Mouse (Mus musculus): ENCODE data around the gene Atg9a. TPM values are rescaled to one million over a fixed set of nuclear protein-coding genes. Genes with fewer than 3 reads are reported as not detected.

Gene Atg9a
- polyA plus RNA-seq, 1 experiment = 13.6 TPM

GRCm38 (mm10) chr1:75133421-75134207, 58.4 kb downstream of the Atg9a start, which contains the start of gene Slc23a3:
Gene Slc23a3 (minus strand): TSS chr1:75133890.
- no peak within 1 kb of the TSS for H3K27ac ChIP-seq (replicated peaks; ENCODE audit: low read depth, low read length)
- no peak within 1 kb of the TSS for H3K4me3 ChIP-seq (ENCODE audit: insufficient read depth, low read depth, low read length)
- H3K4me1 ChIP-seq (ENCODE audit: control insufficient read depth, insufficient read depth, insufficient read length, low read length) = no peaks in the 10 kb centered on the region

Other genes with a start within 250 kb of the Atg9a start
- gene Ihh, start 240.5 kb downstream of the Atg9a start, polyA plus RNA-seq (2012; ENCODE audit: insufficient read depth, insufficient read length, missing spikeins) = not detected in 2 replicates
- 7.3 and 8.2 TPM in 2 replicates for gene Nhej1, start 67.0 kb downstream of the Atg9a start, polyA plus RNA-seq (2012; ENCODE audit: insufficient read depth, insufficient read length, missing spikeins)
- not detected in 2 replicates for gene Slc23a3, start 58.3 kb downstream of the Atg9a start, polyA plus RNA-seq (2012; ENCODE audit: insufficient read depth, insufficient read length, missing spikeins)
- gene Cnppd1, start 49.5 kb downstream of the Atg9a start, polyA plus RNA-seq (2012; ENCODE audit: insufficient read depth, insufficient read length, missing spikeins) = 15.2 and 16.4 TPM in 2 replicates
- 30.7 and 39.4 TPM in 2 replicates for gene Retreg2, start 49.4 kb downstream of the Atg9a start, polyA plus RNA-seq (2012; ENCODE audit: insufficient read depth, insufficient read length, missing spikeins)
- gene Zfand2b, start 23.6 kb downstream of the Atg9a start, polyA plus RNA-seq (2012; ENCODE audit: insufficient read depth, insufficient read length, missing spikeins) = 15.2 and 21.5 TPM in 2 replicates
- 17.8 and 28.8 TPM in 2 replicates for gene Abcb6, start 11.8 kb downstream of the Atg9a start, polyA plus RNA-seq (2012; ENCODE audit: insufficient read depth, insufficient read length, missing spikeins)
- gene Ankzf1, start within 50 bp of the Atg9a start, polyA plus RNA-seq (2012; ENCODE audit: insufficient read depth, insufficient read length, missing spikeins) = 3.6 and 7.0 TPM in 2 replicates
- gene Glb1l, start 18.6 kb upstream of the Atg9a start, polyA plus RNA-seq (2012; ENCODE audit: insufficient read depth, insufficient read length, missing spikeins) = 5.3 and 6.3 TPM in 2 replicates
- 44.0 and 60.2 TPM in 2 replicates for gene Stk16, start 18.6 kb upstream of the Atg9a start, polyA plus RNA-seq (2012; ENCODE audit: insufficient read depth, insufficient read length, missing spikeins)
- 78.7 and 108 TPM in 2 replicates for gene Tuba4a, start 27.7 kb upstream of the Atg9a start, polyA plus RNA-seq (2012; ENCODE audit: insufficient read depth, insufficient read length, missing spikeins)
- gene A630095N17Rik, start 39.9 kb upstream of the Atg9a start, polyA plus RNA-seq (2012; ENCODE audit: insufficient read depth, insufficient read length, missing spikeins) = not detected in 2 replicates
- 39.6 and 65.4 TPM in 2 replicates for gene Dnajb2, start 44.2 kb upstream of the Atg9a start, polyA plus RNA-seq (2012; ENCODE audit: insufficient read depth, insufficient read length, missing spikeins)
- gene Ptprn, start 72.3 kb upstream of the Atg9a start, polyA plus RNA-seq (2012; ENCODE audit: insufficient read depth, insufficient read length, missing spikeins) = not detected in 2 replicates
- gene Resp18, start 86.2 kb upstream of the Atg9a start, polyA plus RNA-seq (2012; ENCODE audit: insufficient read depth, insufficient read length, missing spikeins) = not detected in 2 replicates
- gene Dnpep, start 125.8 kb upstream of the Atg9a start, polyA plus RNA-seq (2012; ENCODE audit: insufficient read depth, insufficient read length, missing spikeins) = 72.6 and 86.4 TPM in 2 replicates
- 68.8 and 75.5 TPM in 2 replicates for gene Des, start 168.1 kb upstream of the Atg9a start, polyA plus RNA-seq (2012; ENCODE audit: insufficient read depth, insufficient read length, missing spikeins)
- gene Speg, start 183.1 kb upstream of the Atg9a start, polyA plus RNA-seq (2012; ENCODE audit: insufficient read depth, insufficient read length, missing spikeins) = 5.7 and 11.3 TPM in 2 replicates
- 31.6 and 47.1 TPM in 2 replicates for gene Gmppa, start 243.7 kb upstream of the Atg9a start, polyA plus RNA-seq (2012; ENCODE audit: insufficient read depth, insufficient read length, missing spikeins)